Mouse (Mus musculus) ovary, adult 18-20 months (tissue): ENCODE measurements at regions not wholly inside any gene's neighbourhood (a gene's known extent, or its start where the extent isn't known, plus 50 kb on each side); places are given as distances from the start of the nearest gene placed in this dataset.
"Not testable (repeated sequence)": the region's sequence is repeated elsewhere in the genome, so short reads cannot be mapped to it uniquely, and the experiment has no call there.

Source experiments
- DNase-seq: peaks from one replicate; pipeline ENCODE4 v3.0.0; 2022; ENCODE audit warnings: low spot score, mixed read lengths

GRCm38 (mm10) chrX:92981141-92981540 is 305.1 kb upstream of the Arx start:
- DNase-seq, result no peak

DNA sequence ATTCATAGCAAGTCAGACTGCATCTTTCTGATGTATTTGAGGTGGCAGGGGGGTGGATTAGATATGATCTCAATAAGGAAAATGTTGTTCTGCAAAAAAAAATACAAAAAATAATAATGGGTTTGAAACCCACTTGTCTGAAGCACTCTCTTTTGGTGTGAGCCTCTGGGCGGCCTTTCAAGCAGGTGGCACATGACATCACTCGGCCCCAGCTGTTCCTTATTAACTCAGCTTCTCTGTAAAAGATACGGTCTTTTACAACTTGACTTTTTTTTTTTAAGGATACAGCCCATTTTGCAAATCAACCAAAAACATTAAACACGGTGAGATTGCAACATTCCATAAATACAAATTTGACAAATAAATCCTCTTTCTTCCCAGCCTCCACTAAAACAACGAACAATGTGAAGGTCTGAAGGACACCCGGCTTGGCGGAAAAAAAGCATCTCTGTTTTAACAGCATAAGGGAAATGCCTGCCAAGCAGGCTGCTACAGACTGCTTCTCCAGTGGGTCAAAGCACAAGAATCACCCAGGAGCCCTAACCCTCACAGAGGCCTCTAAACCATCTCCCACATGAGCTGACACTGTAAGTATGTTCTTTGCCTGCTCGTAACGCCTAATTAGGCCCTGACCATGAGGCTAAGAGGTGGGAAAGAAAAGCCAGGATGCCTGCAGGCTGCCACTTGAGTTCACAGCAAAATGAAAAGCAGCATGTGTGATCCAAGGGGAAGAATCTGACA is 283.8 kb upstream of the Arx start:
- DNase-seq, result no peak

- no peak for DNase-seq
These were observed 279.6 kb upstream of the Arx start for GRCm38 (mm10) chrX:93006681-93007080.

DNA sequence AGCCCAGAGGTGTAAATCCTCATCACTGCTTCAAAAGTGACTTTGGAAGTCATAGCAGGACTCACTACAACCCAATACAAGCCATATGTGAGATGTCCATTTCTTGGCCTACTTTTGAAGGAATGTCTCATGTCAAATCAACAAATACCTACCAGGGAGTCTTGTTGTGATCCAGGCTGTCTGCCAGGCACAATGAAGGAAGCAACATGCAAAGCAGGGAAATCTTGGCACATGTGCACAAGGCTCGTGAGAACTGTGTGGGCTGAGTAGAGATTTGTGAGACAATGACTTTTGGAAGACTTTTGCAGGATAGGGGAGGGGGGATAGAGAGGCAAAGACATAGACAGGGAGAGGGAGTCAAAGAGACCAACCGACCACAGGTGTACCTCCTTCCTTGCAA is 274.7 kb upstream of the Arx start:
- DNase-seq, result peak; percentile 26

DNA sequence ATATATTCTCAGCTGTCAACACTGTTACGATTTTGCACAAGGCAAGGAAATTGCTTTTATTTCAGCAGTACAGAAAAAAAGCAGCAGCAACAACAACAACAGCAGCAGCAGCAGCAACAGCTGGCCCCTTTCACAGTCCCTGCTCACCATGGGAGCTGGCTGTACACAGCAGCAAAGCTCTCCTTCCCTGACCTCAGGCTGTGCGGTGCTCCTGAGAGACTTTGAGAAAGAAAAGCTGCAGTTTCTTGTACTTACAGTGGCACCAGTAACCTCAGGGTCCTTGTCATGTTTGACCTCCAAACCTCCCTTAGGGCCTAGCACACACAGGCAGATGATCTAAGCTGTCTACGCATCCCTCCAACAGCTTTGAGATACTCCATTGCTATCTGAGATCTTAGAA is 269.9 kb upstream of the Arx start:
- DNase-seq, result peak; percentile 19

DNA sequence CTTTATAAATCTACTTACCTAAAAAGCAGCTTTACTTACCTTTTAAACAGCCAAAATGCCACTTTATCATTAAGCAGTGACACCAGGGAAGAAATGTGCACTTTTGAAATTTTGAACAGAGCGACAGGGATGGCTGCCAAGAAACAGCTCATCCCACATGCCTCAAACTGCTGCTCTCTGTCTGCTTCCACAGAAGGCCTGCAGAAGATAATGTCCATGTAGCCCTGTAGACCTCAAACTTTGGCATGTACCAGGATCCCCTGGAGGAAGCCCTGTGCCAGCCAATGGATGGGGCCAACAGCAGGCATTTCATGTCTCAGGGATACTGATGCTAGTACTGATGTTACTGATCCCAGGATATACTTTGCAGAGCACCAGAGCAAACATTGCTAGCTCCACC is 245.1 kb upstream of the Arx start:
- no peak for DNase-seq

DNA sequence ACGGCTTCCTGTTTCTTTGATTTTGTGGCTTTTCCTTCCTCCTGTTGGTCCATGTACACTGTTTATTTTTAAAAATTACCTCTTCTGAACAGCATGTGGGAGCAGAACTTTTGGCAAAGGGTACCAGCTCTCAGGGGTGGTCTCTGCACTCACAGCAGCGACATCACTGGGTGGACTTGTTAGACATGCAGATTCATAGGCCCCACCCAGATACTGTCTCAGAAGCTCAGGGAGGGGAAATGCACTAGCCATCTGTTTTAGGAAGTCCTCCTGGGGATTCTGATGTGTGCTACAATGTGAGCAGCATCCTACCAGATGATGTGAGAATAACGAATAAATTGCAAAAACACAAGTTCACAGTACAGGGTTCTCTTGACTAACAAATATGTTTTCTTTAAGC is 243.5 kb upstream of the Arx start:
- DNase-seq, result no peak

DNA sequence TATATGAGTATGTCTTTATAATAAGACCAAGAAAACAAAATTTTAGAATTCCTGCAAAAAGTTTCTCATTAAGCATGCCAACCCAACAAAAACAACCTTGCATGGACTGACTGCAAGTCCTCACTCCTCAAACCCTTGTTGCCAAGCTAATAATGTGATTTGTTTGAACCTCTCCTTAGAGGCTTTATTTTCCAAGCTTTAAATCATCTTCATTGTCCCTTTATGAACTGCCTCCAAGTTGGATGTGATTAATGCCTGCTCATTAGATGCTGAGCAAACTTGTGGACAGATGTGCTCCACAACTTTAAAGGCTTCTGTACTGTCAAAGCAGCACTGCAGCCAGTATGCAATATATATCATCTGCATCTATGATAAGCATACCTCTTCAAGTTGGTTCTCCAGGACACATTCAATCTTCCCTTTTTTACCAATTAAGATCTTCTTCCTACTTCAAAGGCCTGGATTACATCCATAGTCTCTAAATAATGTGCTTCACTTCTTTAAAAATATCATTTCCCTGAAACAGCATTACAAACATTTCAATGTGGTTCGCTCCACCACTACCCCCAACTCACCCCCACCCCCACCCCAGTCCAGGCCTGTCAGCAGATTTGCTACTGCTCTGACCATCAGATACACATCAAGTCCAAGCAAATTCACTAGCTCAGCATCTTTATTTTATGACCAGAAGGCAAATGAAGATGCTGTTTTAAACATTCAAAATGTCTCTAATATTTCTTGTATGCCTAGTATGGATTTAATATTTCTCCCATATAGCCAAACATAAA is 237.1 kb upstream of the Arx start:
- no peak for DNase-seq

DNA sequence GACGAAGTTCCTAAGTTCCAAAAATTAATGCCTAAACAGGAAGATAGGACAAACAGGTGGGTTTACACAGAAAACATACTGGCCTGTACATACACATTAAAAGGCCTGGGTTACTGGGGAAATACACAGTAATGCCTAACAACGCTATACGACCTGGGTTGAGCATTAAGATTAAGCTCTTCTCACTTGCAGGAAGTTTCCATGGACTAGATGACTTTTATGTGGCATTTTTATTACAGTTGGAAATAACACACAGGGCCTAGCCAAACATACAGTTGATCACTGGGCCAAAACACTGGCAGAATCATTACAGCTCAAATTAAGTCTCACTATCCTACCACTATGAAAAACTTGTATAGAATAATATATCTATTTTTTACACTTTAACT is 236.5 kb upstream of the Arx start:
- DNase-seq, result no peak

GRCm38 (mm10) chrX:93059533-93059932 is 226.7 kb upstream of the Arx start:
- no peak for DNase-seq

DNA sequence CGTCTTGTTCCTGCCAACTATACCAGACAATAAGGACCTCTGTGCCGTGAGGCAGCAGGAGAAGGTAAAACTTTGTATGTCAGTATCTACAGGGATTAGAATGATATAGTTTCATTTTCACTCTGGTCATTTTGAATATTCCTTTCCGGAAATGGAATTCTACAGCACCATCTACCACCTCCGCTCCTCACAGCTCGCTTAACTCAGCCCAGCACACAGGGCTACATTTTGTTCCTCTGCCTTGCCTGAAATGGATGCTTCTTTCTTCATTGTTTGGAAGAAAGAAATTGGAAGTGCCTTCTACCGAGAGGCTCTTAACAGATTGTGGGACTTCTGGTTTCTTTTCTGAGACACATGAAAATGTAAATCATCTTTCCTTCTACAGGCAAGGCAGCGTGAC is 217.4 kb upstream of the Arx start:
- DNase-seq, result no peak

GRCm38 (mm10) chrX:93069569-93070289 is 216.5 kb upstream of the Arx start:
- peak; percentile 33 for DNase-seq

- no peak for DNase-seq
These were observed 216.0 kb upstream of the Arx start for GRCm38 (mm10) chrX:93070290-93070611.

DNA sequence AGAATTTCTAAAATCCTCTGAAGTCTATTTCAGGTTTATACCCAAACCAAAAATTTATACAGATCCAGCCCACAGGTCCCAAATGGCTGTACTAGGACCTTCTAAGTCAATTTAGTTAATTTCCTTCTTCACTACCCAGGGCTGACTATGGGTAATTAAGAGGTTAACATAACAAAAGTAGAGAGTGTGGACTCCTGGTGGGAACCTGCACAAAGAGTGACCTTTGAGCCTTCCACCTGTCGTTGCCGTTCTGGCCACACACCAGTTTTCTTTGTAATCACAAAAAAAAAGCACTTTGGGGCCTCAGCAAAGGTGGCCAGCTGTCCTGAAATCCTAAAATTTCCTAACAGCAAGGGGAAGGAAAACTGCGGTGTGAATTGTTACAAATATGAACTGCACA is 197.3 kb upstream of the Arx start:
- no peak for DNase-seq

DNA sequence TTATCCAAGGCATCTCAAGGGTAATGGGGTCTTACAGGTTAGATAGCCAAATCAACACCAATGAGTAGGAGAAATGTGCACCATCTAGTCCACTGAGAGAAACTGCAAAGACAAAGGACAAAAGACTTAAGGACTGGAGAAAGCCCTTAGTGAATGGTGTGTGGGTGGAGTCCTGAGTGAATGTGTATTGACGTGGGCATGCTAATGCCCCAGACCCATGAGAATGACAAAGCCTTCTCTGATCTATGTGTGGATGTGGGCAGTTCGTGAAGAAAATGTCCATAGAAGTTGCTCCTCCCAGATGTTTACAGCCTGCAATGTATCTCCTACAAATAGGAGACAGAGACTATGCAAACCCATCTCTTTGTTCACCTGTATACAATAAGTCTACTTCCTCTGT is 188.7 kb upstream of the Arx start:
- DNase-seq, result no peak

DNA sequence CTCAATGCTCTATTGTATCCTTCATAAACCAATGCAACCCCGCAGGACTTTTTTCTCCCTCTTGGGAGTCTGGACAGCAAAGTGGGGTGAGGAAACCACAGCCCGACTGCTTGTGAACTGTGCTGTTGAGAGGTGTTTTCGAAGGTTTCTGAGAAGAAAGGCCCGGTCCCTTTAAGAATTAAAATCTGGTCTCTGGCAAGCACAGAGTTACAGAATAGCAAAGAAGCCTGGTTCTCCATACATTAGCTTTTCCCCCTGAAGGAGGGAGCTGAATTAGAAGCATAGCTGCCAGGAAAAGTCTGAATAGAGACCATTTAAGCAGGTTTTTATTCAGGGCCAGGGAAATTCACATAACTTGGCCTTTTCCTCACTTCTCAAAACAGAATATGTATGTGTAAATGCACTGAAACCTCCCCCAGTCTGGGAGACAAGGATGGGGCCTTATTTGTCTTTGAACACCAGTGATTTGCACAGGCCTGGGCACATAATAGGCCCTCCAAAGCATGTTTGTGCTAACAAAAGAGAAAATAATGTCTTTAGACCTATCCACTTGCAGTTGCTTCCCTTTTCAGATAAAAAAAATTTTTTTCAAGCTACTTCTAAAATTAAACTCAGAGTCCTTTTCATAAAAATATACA is 178.2 kb upstream of the Arx start:
- no peak for DNase-seq

DNA sequence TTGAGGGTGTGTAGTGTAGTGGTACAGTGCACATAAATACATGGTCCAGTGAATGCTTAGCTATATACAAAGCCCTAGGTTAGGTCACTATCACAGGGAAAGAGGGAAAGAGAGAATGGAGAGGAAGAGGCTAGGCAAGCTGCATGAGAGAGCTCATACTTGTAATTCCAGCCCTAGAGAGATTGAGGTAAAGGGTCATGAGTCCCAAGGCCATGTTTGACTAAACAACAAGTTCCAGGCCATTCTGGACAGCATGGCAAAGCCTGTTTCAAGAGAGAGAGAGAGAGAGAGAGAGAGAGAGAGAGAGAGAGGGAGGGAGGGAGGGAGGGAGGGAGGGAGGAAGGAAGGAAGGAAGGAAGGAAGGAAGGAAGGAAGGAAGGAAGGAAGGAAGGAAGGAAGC is 131.9 kb upstream of the Arx start:
- DNase-seq, result not testable (repeated sequence)

DNA sequence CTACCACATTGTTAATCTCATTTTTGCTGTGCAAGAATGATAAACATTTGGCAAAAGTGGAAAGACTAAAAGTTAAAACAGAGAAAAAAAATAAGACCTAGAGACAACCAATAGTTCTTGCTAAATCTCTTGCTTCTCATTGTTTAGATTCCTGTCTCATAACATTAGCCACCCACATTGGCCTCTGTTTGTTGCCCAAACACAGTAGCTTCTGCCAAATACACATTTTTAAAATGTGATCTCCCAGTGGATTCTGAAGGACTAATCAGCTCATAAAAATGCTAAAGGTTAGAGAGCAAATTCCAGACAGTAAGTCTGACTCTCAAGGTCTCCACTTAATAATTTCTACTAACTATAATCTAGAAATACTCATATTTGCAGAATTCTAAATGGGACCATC is 127.1 kb upstream of the Arx start:
- peak; percentile 9 for DNase-seq

GRCm38 (mm10) chrX:93160956-93161355 is 125.3 kb upstream of the Arx start:
- no peak for DNase-seq
